In genomic region chr11:72481952-72482351, GRCm38 (mm10) we compare ENCODE assay signal across 17 mouse cellular contexts. TPM values are rescaled to one million over a fixed set of nuclear protein-coding genes. Genes with fewer than 3 reads are reported as not detected.
DNase-seq lines count a peak whose midpoint lies in the region; ATAC-seq and TF ChIP-seq lines count a peak whose summit lies in the region.
"Had no signal": no experiment of that assay in that cellular context is flagged by ENCODE, and none has a peak within 500 bp of the region (broad histone marks: within the 10 kb centered on the region; RNA-seq: fewer than 3 reads in every experiment).

No protein-coding gene starts in this region.

- peak overlapping the region; percentile 34 for H3K4me2 ChIP-seq in liver, embryonic 14.5 days (ENCODE audit: low read depth)
- H3K4me2 ChIP-seq in hindbrain, embryonic 14.5 days (replicated peaks): no peak overlapping the region

- no peak for TF ChIP-seq CTCF in gastrocnemius, adult 2 months (IDR thresholded peaks at IDR 0.05)
- no peak for TF ChIP-seq CTCF in liver, embryonic 14.5 days (IDR thresholded peaks at IDR 0.05; ENCODE audit: low read depth)

- H3K36me3 ChIP-seq in liver, embryonic 14.5 days (replicated peaks; ENCODE audit: control insufficient read depth, insufficient read depth, low read depth): no peaks in the 10 kb centered on the region
- no peaks in the 10 kb centered on the region for H3K36me3 ChIP-seq in hindbrain, embryonic 14.5 days (replicated peaks; ENCODE audit: control insufficient read depth, insufficient read depth)

- H3K9ac ChIP-seq in liver, embryonic 14.5 days (replicated peaks): peak overlapping the region; percentile 15; the same call in 1 of the 2 replicates
- no peak overlapping the region for H3K9ac ChIP-seq in hindbrain, embryonic 14.5 days

- no peaks in the 10 kb centered on the region for H3K27me3 ChIP-seq in liver, embryonic 14.5 days (ENCODE audit: control insufficient read depth, insufficient read depth, low read length)
- H3K27me3 ChIP-seq in hindbrain, embryonic 14.5 days (ENCODE audit: control insufficient read depth, insufficient read depth, low read length): no peaks in the 10 kb centered on the region

- intact Hi-C loops in gastrocnemius, adult 2 months (cut with DNase I): no loop called here

- peak overlapping the region; percentile 70 for H3K27ac ChIP-seq in gastrocnemius, adult 2 months
- H3K27ac ChIP-seq in liver, embryonic 14.5 days: peak overlapping the region; percentile 29
- H3K27ac ChIP-seq in hindbrain, embryonic 14.5 days: no peak overlapping the region
- H3K27ac ChIP-seq: heart, adult 2 months had no signal

- no peaks in the 10 kb centered on the region for H3K9me3 ChIP-seq in liver, embryonic 14.5 days (ENCODE audit: control insufficient read depth, low read length)
- H3K9me3 ChIP-seq in hindbrain, embryonic 14.5 days (ENCODE audit: control insufficient read depth, low read length): no peaks in the 10 kb centered on the region

- 2% methylated on average over 4 of the region's 4 CpGs for WGBS in liver, embryonic 14.5 days (ENCODE audit: insufficient replicate concordance)
- WGBS in hindbrain, embryonic 14.5 days: 93% methylated on average over 4 of the region's 4 CpGs

- peaks cover 26 to 68% of the 10 kb centered on the region in 2 experiments for H3K4me1 ChIP-seq in liver, embryonic 14.5 days (replicated peaks; ENCODE audit: control insufficient read depth in 2 of 2, insufficient read depth in 2 of 2, low read length in 1 of 2)
- H3K4me1 ChIP-seq in hindbrain, embryonic 14.5 days (replicated peaks; ENCODE audit: control insufficient read depth, insufficient read depth, low read length): peaks cover 29% of the 10 kb centered on the region

- H3K4me3 ChIP-seq in gastrocnemius, adult 2 months: no peak overlapping the region
- H3K4me3 ChIP-seq in liver, embryonic 14.5 days (ENCODE audit: insufficient read depth in 1 of 2, low read depth in 2 of 2, low read length in 2 of 2): no peak overlapping the region
- H3K4me3 ChIP-seq in hindbrain, embryonic 14.5 days (replicated peaks; ENCODE audit: low read length): no peak overlapping the region
- H3K4me3 ChIP-seq: heart, adult 2 months; myocyte had no signal

- DNase-seq in gastrocnemius, adult 2 months: no peak
- DNase-seq in gastrocnemius, postnatal 4 days (ENCODE audit: low spot score in 2 of 2): no peak
- DNase-seq in ovary, adult 18-20 months (ENCODE audit: low spot score): peak; percentile 45
- no peak for DNase-seq in ovary, postnatal 14 days (ENCODE audit: low spot score)
- peak in 2 of 3 experiments; percentile 53 to 54 for DNase-seq in liver, embryonic 14.5 days (ENCODE audit: low read depth in 3 of 3, low spot score in 3 of 3)
- DNase-seq in retina, postnatal 1 day: no peak
- DNase-seq in urinary bladder, postnatal 14 days (ENCODE audit: low spot score): no peak
- DNase-seq in hindbrain, embryonic 14.5 days (ENCODE audit: low spot score): no peak
- DNase-seq: cerebellum, postnatal 10 days; heart, adult 2 months; kidney, adult 18-20 months; kidney, postnatal 4 days; lung, adult 2 months; thymus, adult 18-20 months had no signal

- ATAC-seq in liver, embryonic 14.5 days (ENCODE audit: insufficient read depth): peak; percentile 87
- ATAC-seq in hindbrain, embryonic 14.5 days (ENCODE audit: low FRiP score): no peak

- TF ChIP-seq EP300 in liver, embryonic 14.5 days (IDR thresholded peaks at IDR 0.05; ENCODE audit: low read depth): peak; percentile 43

RNA-seq across cellular contexts. Expression of gene Spns2, which starts 7.8 kb away (rescaled TPM):
- total RNA-seq in gastrocnemius, adult 2 months (2021): 10 to 100 TPM; 15.7 to 65.1 TPM
- total RNA-seq in gastrocnemius, postnatal 4 days (2021): 10 to 100 TPM; 12.7 to 14.8 TPM
- polyA plus RNA-seq in liver, embryonic 14.5 days (2012; rRNA removed): 8.6 and 12.9 TPM in 2 replicates
- polyA plus RNA-seq in liver, embryonic 14.5 days (2014; fragmentation: Nextera tagmentation; extraction: Ambion mirVana): 3.8 and 6.3 TPM in 2 replicates
- 11.9 and 12.4 TPM in 2 replicates for polyA plus RNA-seq in hindbrain, embryonic 14.5 days (2014; fragmentation: Nextera tagmentation; extraction: Ambion mirVana)

RNA-seq across cellular contexts. Expression of gene Mybbp1a, which starts 40.8 kb away (rescaled TPM):
- 10 to 100 TPM; 60.2 to 60.9 TPM for total RNA-seq in gastrocnemius, adult 2 months (2021)
- total RNA-seq in gastrocnemius, postnatal 4 days (2021): 10 to 100 TPM; 71.8 to 90.1 TPM
- 31.0 and 56.3 TPM in 2 replicates for polyA plus RNA-seq in liver, embryonic 14.5 days (2012; rRNA removed)
- 65.5 and 72.6 TPM in 2 replicates for polyA plus RNA-seq in liver, embryonic 14.5 days (2014; fragmentation: Nextera tagmentation; extraction: Ambion mirVana)
- polyA plus RNA-seq in hindbrain, embryonic 14.5 days (2014; fragmentation: Nextera tagmentation; extraction: Ambion mirVana): 54.1 and 63.3 TPM in 2 replicates

RNA-seq across cellular contexts. Expression of gene Ggt6, which starts 46.6 kb away (rescaled TPM):
- total RNA-seq in gastrocnemius, adult 2 months (2021): 1 to 10 TPM in 1 of 2 experiments, under 1 TPM in 1; 0.67 to 5.5 TPM
- total RNA-seq in gastrocnemius, postnatal 4 days (2021): under 1 TPM; 0.23 to 0.32 TPM
- polyA plus RNA-seq in liver, embryonic 14.5 days (2012; rRNA removed): 0.10 and 0.18 TPM in 2 replicates
- 0.25 and 0.38 TPM in 2 replicates for polyA plus RNA-seq in liver, embryonic 14.5 days (2014; fragmentation: Nextera tagmentation; extraction: Ambion mirVana)
- 0.11 TPM in 1 of 2 replicates, not detected in the other for polyA plus RNA-seq in hindbrain, embryonic 14.5 days (2014; fragmentation: Nextera tagmentation; extraction: Ambion mirVana)
- total RNA-seq: heart, adult 2 months had no signal
- polyA plus RNA-seq: C2C12; hindbrain, embryonic 11.5 days; myocyte had no signal

Comparison
In these comparisons a context has a peak if more than half of its experiments do, and no peak if none do; other contexts are left out.
1. DNase-seq: peak in ovary, adult 18-20 months (single experiment) and liver, embryonic 14.5 days (2 of 3); none in gastrocnemius, adult 2 months (single experiment), gastrocnemius, postnatal 4 days (0 of 2), ovary, postnatal 14 days (single experiment), retina, postnatal 1 day (single experiment), urinary bladder, postnatal 14 days (single experiment) and hindbrain, embryonic 14.5 days (single experiment).